Mouse (Mus musculus): Measurements from ENCODE around the gene Mtcp1. TPM values are rescaled to one million over a fixed set of nuclear protein-coding genes. Genes with fewer than 3 reads are reported as not detected.

Mtcp1 gene
- 1.0 and 2.0 TPM in 2 replicates for polyA plus RNA-seq (2012; rRNA removed)

DNA sequence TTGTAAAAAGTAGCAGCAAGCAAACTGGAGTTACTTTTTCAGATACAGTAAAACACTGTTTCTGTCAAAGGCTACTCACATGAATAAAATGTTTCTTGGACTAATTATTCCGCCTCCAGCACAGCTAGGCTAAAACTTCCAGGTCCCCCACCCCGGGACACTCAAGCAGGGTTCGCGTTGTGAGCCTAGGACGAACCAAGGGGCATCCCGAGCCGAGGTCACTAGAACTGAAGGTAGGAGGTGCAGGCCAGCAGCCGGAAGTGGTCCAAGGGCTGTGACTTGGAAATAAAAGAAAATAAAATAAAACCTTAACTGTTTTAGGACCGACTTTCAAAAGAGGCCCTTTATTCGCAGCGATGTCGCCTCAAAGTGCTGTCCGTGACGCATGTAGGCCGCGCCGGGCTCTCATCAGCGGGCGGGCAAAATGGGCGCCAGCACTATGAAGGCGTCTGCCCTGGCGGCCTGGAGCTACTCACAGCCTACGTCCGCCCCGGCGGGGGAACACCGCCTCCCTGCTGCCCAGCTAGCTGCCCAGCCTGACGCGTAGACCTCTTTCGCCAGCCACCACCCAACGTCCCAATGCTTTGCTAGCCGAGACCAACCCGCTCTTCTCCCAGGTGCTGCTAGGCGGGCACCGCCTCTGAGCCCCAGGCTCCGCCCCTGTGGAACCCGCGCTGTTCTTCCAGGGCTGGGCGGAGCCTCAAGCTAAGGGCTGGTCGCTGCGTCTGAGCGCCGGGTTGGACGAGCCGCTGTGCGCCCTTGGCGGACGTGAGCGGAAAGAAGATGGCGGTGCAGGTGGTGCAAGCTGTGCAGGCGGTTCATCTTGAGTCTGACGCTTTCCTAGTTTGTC, at the start of gene Mtcp1, which contains the start of the genes Cmc4 and Brcc3:
Gene Mtcp1 (minus strand): TSS at position 653 of the 850 bp plus-strand sequence.
Gene Cmc4 (minus strand): TSS at position 649 of the 850 bp plus-strand sequence.
Gene Brcc3 (plus strand): TSS at position 693 of the 850 bp plus-strand sequence.
- H3K27me3 ChIP-seq (ENCODE audit: control insufficient read depth, insufficient read depth, low read length): no peaks in the 10 kb centered on the region
- peak within 1 kb of the TSS; percentile 89 for H3K27ac ChIP-seq (ENCODE audit: insufficient read depth, low read depth, low read length)
- TF ChIP-seq POLR2A (IDR thresholded peaks at IDR 0.05; ENCODE audit: low read depth, low read length) (peak; percentile 90), CTCF (IDR thresholded peaks at IDR 0.05; ENCODE audit: extremely low read depth, insufficient read length, insufficient replicate concordance, low read depth, low read length) (no peak)
- H3K4me3 ChIP-seq (ENCODE audit: low read depth, low read length): peak within 1 kb of the TSS; percentile 81
- 10% methylated on average over 52 of the region's 52 CpGs for WGBS
- H3K4me1 ChIP-seq (ENCODE audit: control insufficient read depth, insufficient read depth, insufficient read length, low read length): no peaks in the 10 kb centered on the region
- no peaks in the 10 kb centered on the region for H3K36me3 ChIP-seq (ENCODE audit: control insufficient read depth, insufficient read depth, low read length)

DNA sequence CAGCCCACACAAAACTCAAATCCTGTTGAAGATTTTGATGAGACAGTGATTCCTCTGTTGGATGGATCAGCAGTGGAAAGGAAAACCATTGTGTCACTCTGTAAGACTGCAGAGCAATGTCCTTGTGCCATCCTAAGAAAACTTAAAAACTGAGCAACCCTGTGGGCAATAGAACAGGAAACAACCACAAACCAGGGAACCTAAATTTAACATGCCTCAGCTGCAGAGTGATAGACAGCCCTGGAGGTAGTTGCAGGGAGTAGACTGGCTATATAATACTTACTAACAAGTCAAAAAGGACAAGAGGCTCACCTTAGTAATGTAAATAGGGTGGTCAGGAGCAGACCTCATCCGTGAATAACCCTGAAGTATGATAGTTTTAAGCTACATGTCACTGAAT, 38.2 kb upstream of the Mtcp1 start:
- Histone ChIP-seq H3K27me3 (ENCODE audit: control insufficient read depth, insufficient read depth, low read length) (no peaks in the 10 kb centered on the region), H3K27ac (ENCODE audit: insufficient read depth, low read depth, low read length) (no peak overlapping the region), H3K36me3 (ENCODE audit: control insufficient read depth, insufficient read depth, low read length) (peaks cover 5% of the 10 kb centered on the region), H3K4me1 (ENCODE audit: control insufficient read depth, insufficient read depth, insufficient read length, low read length) (no peaks in the 10 kb centered on the region), H3K4me3 (ENCODE audit: low read depth, low read length) (no peak overlapping the region)
- 87% methylated on average over 1 of the region's 1 CpGs for WGBS
- no peak for TF ChIP-seq POLR2A (IDR thresholded peaks at IDR 0.05; ENCODE audit: low read depth, low read length)
- TF ChIP-seq CTCF (IDR thresholded peaks at IDR 0.05; ENCODE audit: extremely low read depth, insufficient read length, insufficient replicate concordance, low read depth, low read length): no peak

DNA sequence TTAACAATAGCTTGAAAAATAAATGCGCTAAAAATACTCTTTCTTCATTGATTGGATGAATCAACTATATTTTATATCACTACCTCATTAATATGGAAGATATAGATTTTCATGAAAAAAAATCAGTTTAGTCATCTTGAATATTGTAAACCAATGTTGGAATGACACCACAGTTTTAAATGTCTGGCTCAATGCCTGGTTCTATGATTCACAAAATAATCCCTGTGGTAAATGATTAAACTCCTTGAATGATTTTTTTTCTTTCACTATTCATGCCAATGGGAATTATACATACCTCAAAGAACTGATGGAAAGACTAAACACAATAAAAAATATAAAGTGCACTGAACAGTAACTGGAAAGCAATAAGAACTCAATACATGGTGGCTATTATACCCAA, 6.7 kb downstream of the Mtcp1 start:
- Histone ChIP-seq H3K4me1 (ENCODE audit: control insufficient read depth, insufficient read depth, insufficient read length, low read length) (no peaks in the 10 kb centered on the region), H3K27me3 (ENCODE audit: control insufficient read depth, insufficient read depth, low read length) (no peaks in the 10 kb centered on the region), H3K27ac (ENCODE audit: insufficient read depth, low read depth, low read length) (no peak overlapping the region), H3K4me3 (ENCODE audit: low read depth, low read length) (no peak overlapping the region), H3K36me3 (ENCODE audit: control insufficient read depth, insufficient read depth, low read length) (peaks cover 2% of the 10 kb centered on the region; the same call in 1 of the 2 replicates)
- WGBS: 89% methylated on average over 1 of the region's 1 CpGs
- TF ChIP-seq POLR2A (IDR thresholded peaks at IDR 0.05; ENCODE audit: low read depth, low read length): no peak
- no peak for TF ChIP-seq CTCF (IDR thresholded peaks at IDR 0.05; ENCODE audit: extremely low read depth, insufficient read length, insufficient replicate concordance, low read depth, low read length)

DNA sequence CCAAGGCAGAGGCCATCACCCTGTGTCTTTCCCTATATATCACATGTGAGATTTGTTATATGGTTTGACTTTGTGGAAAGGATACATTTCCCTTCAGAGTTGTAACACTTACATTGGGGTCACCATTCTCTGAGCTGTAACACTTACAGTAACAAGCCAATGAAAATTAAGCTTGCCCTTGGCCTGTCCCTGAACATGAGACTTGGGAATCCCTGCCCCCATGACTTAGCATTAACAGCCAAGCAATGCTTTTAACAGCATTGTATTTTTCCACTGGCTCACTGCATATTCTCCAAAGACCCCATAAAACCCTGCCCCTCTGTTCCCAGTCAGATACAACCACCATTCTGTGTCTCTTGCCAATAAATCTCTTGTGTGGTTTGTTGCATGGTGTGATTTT, 13.0 kb downstream of the Mtcp1 start:
- no peaks in the 10 kb centered on the region for H3K4me1 ChIP-seq (ENCODE audit: control insufficient read depth, insufficient read depth, insufficient read length, low read length)
- TF ChIP-seq POLR2A (IDR thresholded peaks at IDR 0.05; ENCODE audit: low read depth, low read length) (no peak), CTCF (IDR thresholded peaks at IDR 0.05; ENCODE audit: extremely low read depth, insufficient read length, insufficient replicate concordance, low read depth, low read length) (no peak)

DNA sequence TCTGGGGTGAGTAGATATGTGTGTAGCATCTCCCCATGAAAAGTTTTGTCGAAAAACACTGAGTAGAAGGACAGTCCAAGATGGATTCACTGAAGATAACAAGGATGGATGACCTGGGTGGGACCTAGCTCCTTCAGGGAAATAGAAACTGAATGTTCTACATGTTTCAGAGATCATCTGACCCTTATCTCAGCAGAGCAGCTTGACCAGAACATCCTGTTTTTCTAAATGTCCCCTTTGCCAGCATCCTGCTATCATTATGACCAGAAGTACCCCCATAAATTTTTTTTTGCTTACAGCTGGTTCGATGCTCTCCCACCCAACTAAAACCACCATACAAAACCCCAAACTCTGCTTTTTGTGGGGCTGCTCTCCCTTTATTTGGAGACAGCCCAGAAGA, 13.7 kb downstream of the Mtcp1 start:
- no peaks in the 10 kb centered on the region for H3K36me3 ChIP-seq (ENCODE audit: control insufficient read depth, insufficient read depth, low read length)
- H3K4me3 ChIP-seq (ENCODE audit: low read depth, low read length): no peak overlapping the region
- no peak for TF ChIP-seq POLR2A (IDR thresholded peaks at IDR 0.05; ENCODE audit: low read depth, low read length)
- TF ChIP-seq CTCF (IDR thresholded peaks at IDR 0.05; ENCODE audit: extremely low read depth, insufficient read length, insufficient replicate concordance, low read depth, low read length): no peak
- 68% methylated on average over 2 of the region's 2 CpGs for WGBS
- H3K27ac ChIP-seq (ENCODE audit: insufficient read depth, low read depth, low read length): no peak overlapping the region
- no peaks in the 10 kb centered on the region for H3K27me3 ChIP-seq (ENCODE audit: control insufficient read depth, insufficient read depth, low read length)
- no peaks in the 10 kb centered on the region for H3K4me1 ChIP-seq (ENCODE audit: control insufficient read depth, insufficient read depth, insufficient read length, low read length)

More for the DNA sequence above, 13.0 kb downstream of the Mtcp1 start:
- no peak overlapping the region for H3K27ac ChIP-seq (ENCODE audit: insufficient read depth, low read depth, low read length)
- no peaks in the 10 kb centered on the region for H3K36me3 ChIP-seq (ENCODE audit: control insufficient read depth, insufficient read depth, low read length)
- H3K4me3 ChIP-seq (ENCODE audit: low read depth, low read length): no peak overlapping the region
- no peaks in the 10 kb centered on the region for H3K27me3 ChIP-seq (ENCODE audit: control insufficient read depth, insufficient read depth, low read length)

DNA sequence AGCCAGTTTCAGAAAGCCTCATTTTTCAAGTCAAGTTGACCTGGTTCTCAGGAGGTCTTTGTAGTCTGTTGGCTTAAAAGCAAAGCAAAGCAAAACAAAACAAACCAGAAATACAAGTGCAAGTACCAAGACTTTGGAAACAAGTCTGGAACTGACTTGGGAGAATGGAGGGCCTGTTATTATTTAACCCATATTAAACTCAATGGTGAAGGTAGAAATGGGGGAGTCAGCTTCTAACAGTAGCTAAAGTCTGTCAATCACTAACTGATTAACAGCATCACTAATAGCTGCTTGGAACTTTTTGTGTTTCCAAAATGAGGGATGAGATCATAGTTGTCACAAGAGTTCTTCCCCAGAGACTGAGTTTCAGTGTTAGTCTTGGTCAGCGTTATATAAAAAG, 16.9 kb downstream of the Mtcp1 start:
- Histone ChIP-seq H3K4me3 (ENCODE audit: low read depth, low read length) (no peak overlapping the region), H3K4me1 (ENCODE audit: control insufficient read depth, insufficient read depth, insufficient read length, low read length) (no peaks in the 10 kb centered on the region), H3K36me3 (ENCODE audit: control insufficient read depth, insufficient read depth, low read length) (no peaks in the 10 kb centered on the region), H3K27ac (ENCODE audit: insufficient read depth, low read depth, low read length) (no peak overlapping the region), H3K27me3 (ENCODE audit: control insufficient read depth, insufficient read depth, low read length) (no peaks in the 10 kb centered on the region)
- 80% methylated on average over 1 of the region's 1 CpGs for WGBS
- TF ChIP-seq CTCF (IDR thresholded peaks at IDR 0.05; ENCODE audit: extremely low read depth, insufficient read length, insufficient replicate concordance, low read depth, low read length): no peak
- no peak for TF ChIP-seq POLR2A (IDR thresholded peaks at IDR 0.05; ENCODE audit: low read depth, low read length)

DNA sequence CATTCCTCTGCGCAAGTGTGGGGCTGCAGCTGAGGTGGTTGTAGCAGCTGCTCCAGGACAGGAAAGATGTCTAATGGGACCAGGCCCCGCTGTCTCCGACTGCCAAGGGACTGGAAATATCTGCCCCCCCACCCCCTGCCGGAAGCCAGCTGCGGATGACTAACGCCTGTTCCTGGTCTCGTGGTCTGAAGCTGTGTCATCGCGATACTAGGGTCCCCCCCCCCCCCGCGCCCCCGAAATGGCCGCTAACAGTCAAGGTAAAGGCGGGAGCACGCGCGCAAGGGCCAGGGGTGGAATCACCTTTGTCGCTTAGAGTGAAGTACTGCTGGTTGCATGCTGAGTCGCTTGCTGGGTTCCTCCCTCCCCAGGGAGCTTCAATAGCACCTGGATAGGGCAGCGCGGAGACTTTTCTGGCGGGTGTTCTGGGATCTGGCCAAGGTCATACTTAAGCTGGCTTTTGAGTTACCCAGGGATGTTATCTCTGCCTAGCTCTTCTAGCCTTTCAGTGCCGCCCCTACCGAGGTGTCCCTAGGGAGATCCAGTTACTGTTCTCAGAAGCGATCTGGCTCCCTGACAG, 34.1 kb downstream of the Mtcp1 start, which contains the start of the genes Fundc2 and F8:
Gene Fundc2 (plus strand): TSS at position 205 of the 577 bp plus-strand sequence.
Gene F8 (minus strand): TSS at position 421 of the 577 bp plus-strand sequence.
- no peak for TF ChIP-seq CTCF (IDR thresholded peaks at IDR 0.05; ENCODE audit: extremely low read depth, insufficient read length, insufficient replicate concordance, low read depth, low read length)
- no peak for TF ChIP-seq POLR2A (IDR thresholded peaks at IDR 0.05; ENCODE audit: low read depth, low read length)

More for the DNA sequence above, 34.1 kb downstream of the Mtcp1 start, which contains the start of the genes Fundc2 and F8:
- H3K27me3 ChIP-seq (ENCODE audit: control insufficient read depth, insufficient read depth, low read length): no peaks in the 10 kb centered on the region
- H3K4me3 ChIP-seq (ENCODE audit: low read depth, low read length): peak within 1 kb of the TSS; percentile 94
- H3K4me1 ChIP-seq (ENCODE audit: control insufficient read depth, insufficient read depth, insufficient read length, low read length): no peaks in the 10 kb centered on the region
- no peaks in the 10 kb centered on the region for H3K36me3 ChIP-seq (ENCODE audit: control insufficient read depth, insufficient read depth, low read length)
- peak within 1 kb of the TSS; percentile 72 for H3K27ac ChIP-seq (ENCODE audit: insufficient read depth, low read depth, low read length)
- WGBS: 13% methylated on average over 25 of the region's 25 CpGs

Measured in small intestine, adult 2 months (tissue).